Mouse (Mus musculus) testis, adult 2 months (tissue): ENCODE results near the gene Slc1a4. TPM values are rescaled to one million over a fixed set of nuclear protein-coding genes. Genes with fewer than 3 reads are reported as not detected.

Experiments
- H3K27ac ChIP-seq: fragments of 200-500 bp; 2 replicates; pipeline ENCODE4 v1.5.1; 2012; ENCODE audit warnings: low read depth, low read length; ENCODE audit not compliant: control insufficient read depth, insufficient read depth
- H3K27me3 ChIP-seq: fragments of 200-500 bp; 2 replicates; pipeline ENCODE4 v1.6.1; 2012; ENCODE audit warnings: mild to moderate bottlenecking, low read length, moderate library complexity; ENCODE audit not compliant: control insufficient read depth, insufficient read depth
- H3K36me3 ChIP-seq: fragments of 200-500 bp; 2 replicates; pipeline ENCODE4 v1.6.1; 2012; ENCODE audit warnings: mild to moderate bottlenecking, low read length; ENCODE audit not compliant: control insufficient read depth, insufficient read depth
- H3K4me1 ChIP-seq: fragments of 200-500 bp; 2 replicates; pipeline ENCODE4 v1.6.1; 2012; ENCODE audit warnings: low read length; ENCODE audit not compliant: control insufficient read depth, insufficient read depth
- H3K4me3 ChIP-seq: fragments of 200-500 bp; 2 replicates; pipeline ENCODE4 v1.5.1; 2012; ENCODE audit warnings: low read depth, mild to moderate bottlenecking, low read length, moderate library complexity, mixed read lengths; ENCODE audit not compliant: control insufficient read depth
- CTCF ChIP-seq: fragments of 200-500 bp; IDR thresholded peaks from 2 replicates; pipeline ENCODE4 v1.5.1; 2012; ENCODE audit warnings: low read depth, mild to moderate bottlenecking, inconsistent platforms, low read length, moderate library complexity; ENCODE audit not compliant: control insufficient read depth, insufficient read depth, insufficient replicate concordance
- POLR2A ChIP-seq: fragments of 200-500 bp; IDR thresholded peaks from 2 replicates; pipeline ENCODE4 v1.6.1; 2012; ENCODE audit warnings: low read depth, mild to moderate bottlenecking, inconsistent platforms, low read length, moderate library complexity; ENCODE audit not compliant: control insufficient read depth
- polyA plus RNA-seq: library from polyadenylated mRNA; depleted of rRNA; stranded (reverse); fragments of >200 nt; gene quantifications from 2 replicates; pipeline ENCODE4 v1.2.3, GENCODE M21; 2012

Slc1a4 gene
- polyA plus RNA-seq, 1 experiment = 0.59 TPM

DNA sequence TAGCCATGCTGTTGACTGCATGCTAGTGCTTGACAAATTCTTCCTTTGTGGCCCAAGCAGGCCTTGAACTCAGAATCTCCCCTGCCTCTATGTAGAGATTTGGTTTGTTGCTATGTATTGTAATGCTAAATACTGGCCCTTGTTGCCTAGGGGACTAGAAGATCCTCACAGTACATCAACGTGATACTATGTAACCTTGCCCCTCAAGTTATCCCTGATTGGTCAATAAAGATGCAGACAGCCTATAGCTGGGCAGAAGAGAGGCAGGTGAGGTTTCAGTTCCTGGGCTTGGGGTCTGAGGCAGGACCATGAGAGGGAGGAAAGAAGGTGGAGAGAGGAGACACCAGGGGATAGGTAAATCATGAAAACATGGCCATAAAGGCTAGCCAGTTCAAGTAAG lies 1.8 kb upstream of the Slc1a4 start:
- Histone ChIP-seq H3K27me3 (no peaks in the 10 kb centered on the region; the same call in 1 of the 2 replicates), H3K36me3 (no peaks in the 10 kb centered on the region), H3K4me3 (no peak overlapping the region), H3K4me1 (peaks cover 13% of the 10 kb centered on the region), H3K27ac (no peak overlapping the region)
- TF ChIP-seq CTCF (no peak), POLR2A (no peak)

DNA sequence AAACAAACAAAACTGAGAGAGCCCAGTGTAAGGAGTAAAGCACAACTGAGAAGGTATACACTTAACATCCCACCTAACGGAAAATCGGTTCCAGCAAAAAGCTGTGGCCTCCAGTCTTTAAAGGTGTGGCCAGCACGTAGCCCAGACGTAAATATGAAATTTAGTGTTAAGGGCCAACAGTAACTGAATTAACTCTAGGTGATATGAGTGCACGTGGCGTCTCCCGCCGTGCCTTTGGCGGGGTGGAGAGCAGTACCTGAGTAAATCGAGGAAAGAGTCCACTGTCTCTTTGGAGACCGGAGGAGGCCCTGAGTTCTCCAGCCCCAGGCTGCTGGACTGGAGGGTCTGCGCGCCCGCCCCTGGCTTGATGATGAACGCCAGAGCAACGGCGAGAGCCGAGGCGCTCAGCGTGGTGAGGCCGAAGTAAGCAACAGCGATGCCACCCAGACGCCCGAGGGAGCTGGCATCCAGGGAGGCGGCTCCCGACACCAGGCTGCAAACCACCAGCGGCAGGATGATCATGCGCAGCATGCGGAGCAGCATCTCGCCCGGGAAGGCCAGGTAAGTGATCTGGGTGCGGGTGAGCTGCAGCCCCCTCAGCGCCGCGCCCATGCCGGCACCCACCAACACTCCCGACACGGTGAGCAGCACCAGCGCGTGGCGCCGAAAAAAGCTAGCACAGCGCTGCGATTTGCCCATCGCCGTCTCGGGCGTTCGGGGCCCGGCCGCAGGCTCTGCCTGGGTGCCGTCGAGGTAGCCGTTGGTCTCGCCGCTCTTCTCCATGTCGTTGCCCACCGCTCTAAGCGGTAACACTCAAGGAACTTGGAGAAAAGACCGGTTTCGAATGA lies 599 bp downstream of the Slc1a4 start:
- Histone ChIP-seq H3K4me1 (peaks cover 13% of the 10 kb centered on the region), H3K36me3 (no peaks in the 10 kb centered on the region), H3K27me3 (no peaks in the 10 kb centered on the region; the same call in 1 of the 2 replicates), H3K27ac (0 out of 2 replicates have a peak overlapping the region, but pooled peaks have one; percentile 4), H3K4me3 (peak overlapping the region; percentile 92)
- TF ChIP-seq CTCF (no peak), POLR2A (no peak)

DNA sequence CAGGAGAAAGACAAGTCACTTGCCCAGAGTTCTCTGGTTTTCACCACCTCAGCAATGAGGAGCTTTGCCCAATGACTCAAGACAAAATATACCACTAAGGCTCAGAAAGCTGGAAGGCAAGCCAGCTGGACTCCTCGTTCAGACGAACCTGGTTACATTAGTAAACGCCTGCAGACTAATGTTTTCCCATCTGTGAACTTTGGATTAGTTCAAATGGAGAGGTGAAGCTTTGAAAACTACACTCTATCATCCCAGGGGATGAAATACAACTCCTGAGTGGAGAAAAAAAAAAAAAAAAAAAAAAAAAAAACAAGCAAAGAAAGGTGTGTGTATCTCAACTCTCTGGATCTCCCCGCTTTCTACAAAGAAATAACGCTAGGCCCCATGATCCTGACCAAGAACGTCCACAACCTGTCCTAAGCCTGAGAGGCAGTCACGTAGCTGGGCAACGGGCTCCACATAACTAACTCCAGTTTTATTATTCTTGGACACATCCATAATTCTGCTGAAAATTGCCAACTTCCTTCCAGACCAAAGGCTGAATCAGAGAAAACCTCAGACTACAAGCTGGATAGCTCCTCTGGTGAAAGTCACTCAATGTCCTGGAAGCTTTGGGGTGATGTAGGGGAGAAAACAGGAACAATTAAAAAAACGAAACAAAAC lies 1.4 kb downstream of the Slc1a4 start:
- no peak for TF ChIP-seq CTCF
- no peak for TF ChIP-seq POLR2A

DNA sequence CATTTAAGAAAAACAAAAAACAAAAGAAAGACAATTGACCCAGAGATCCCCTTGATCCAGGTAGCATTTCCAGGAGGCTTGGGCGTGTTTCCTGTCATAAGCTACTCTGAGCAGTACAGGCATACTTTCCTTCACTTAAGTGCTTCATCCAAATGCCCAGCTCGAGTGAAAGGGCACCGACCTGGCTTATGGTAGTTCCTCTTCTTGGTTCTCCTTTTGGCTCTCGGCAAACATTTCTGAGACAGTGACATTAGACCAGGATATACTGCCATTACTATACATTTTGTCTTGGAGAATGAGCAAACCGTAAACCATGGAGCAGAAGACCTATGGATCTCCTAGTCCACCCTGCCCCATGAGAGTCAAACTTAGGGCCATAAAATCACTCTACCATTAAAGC lies 2.8 kb downstream of the Slc1a4 start:
- H3K36me3 ChIP-seq = no peaks in the 10 kb centered on the region
- no peaks in the 10 kb centered on the region; the same call in 1 of the 2 replicates for H3K27me3 ChIP-seq
- H3K4me1 ChIP-seq = peaks cover 13% of the 10 kb centered on the region
- H3K27ac ChIP-seq = no peak overlapping the region
- no peak overlapping the region for H3K4me3 ChIP-seq
- no peak for TF ChIP-seq CTCF
- no peak for TF ChIP-seq POLR2A

More for the DNA sequence above, 1.4 kb downstream of the Slc1a4 start:
- Histone ChIP-seq H3K4me1 (peaks cover 13% of the 10 kb centered on the region), H3K27ac (no peak overlapping the region), H3K27me3 (no peaks in the 10 kb centered on the region; the same call in 1 of the 2 replicates), H3K4me3 (no peak overlapping the region), H3K36me3 (no peaks in the 10 kb centered on the region)

DNA sequence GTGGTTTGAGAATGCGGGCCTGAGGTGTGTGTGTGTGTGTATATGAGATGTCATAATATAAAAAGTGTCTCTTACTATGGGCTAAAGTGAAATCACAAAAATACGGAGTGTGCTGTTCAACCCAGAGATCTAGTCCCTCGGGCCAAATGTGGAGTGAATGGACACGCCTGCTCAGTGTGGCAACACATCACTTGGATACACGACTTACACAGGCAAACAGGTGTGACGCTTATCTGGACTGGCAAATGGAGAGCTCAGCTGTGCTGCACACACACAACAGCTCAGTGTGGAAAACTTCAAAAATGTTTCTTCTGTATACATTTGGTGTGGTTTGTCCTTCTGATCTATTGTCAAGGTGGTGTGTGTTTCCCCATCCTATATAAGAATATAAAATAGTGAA lies 3.7 kb downstream of the Slc1a4 start:
- Histone ChIP-seq H3K36me3 (no peaks in the 10 kb centered on the region), H3K4me3 (no peak overlapping the region), H3K4me1 (peaks cover 13% of the 10 kb centered on the region), H3K27me3 (no peaks in the 10 kb centered on the region; the same call in 1 of the 2 replicates), H3K27ac (no peak overlapping the region)
- TF ChIP-seq CTCF (no peak), POLR2A (no peak)

DNA sequence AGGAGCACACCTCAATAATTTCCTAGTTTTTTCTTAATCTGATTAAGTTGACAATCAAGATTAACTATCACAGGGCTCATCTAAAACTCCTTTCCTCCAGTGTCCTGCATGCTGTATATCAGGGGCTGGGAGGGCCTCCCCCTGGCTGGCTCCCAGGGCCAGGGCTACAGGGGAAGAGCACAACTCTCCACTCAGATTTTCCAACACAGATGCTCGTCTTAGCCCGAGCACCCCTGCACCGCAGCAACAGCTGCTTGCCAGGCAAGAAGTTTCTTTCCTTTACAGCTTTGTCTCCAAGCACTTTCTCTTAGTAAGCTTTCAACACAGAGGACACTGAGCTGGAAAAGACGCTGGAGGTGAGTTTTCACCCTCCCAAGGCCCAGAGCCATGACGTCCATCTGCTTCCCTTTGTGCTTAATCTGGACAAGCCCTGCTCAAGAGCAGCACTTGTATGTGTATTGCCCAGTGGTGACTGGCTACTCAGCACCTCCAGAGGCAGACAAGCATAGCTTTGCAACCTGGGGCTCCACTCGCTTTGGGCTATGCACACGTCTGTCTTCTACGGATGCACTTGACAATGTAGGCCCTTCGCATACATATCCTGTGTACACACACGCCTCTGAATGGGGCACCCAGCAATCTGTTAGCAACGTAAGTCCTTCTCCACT lies 6.1 kb downstream of the Slc1a4 start:
- no peaks in the 10 kb centered on the region; the same call in 1 of the 2 replicates for H3K4me1 ChIP-seq
- no peak overlapping the region for H3K27ac ChIP-seq
- TF ChIP-seq CTCF (no peak), POLR2A (no peak)
- no peaks in the 10 kb centered on the region for H3K27me3 ChIP-seq
- no peaks in the 10 kb centered on the region for H3K36me3 ChIP-seq
- H3K4me3 ChIP-seq = no peak overlapping the region
